Mouse (Mus musculus): Measurements from ENCODE around the gene Hist2h2ab. TPM values are rescaled to one million over a fixed set of nuclear protein-coding genes. Genes with fewer than 3 reads are reported as not detected.
"Not testable (repeated sequence)": the region's sequence is repeated elsewhere in the genome, so short reads cannot be mapped to it uniquely, and the experiment has no call there.

Hist2h2ab gene
- polyA plus RNA-seq, 1 experiment = not detected

- not testable (repeated sequence) for H3K36me3 ChIP-seq (ENCODE audit: control insufficient read depth, insufficient read depth); H3K27me3 ChIP-seq (ENCODE audit: control insufficient read depth, insufficient read depth, insufficient read length); H3ac ChIP-seq (ENCODE audit: control insufficient read depth, insufficient read length); H3K79me2 ChIP-seq (ENCODE audit: control insufficient read depth, insufficient read depth)
- H3K4me3 ChIP-seq = peak within 1 kb of the TSS; percentile 31
- TF ChIP-seq POLR2A (IDR thresholded peaks at IDR 0.05; ENCODE audit: insufficient read length, low read depth) (peak; percentile 44), POLR2AphosphoS2 (IDR thresholded peaks at IDR 0.05; ENCODE audit: insufficient read length, low read depth) (peak; percentile 51)
- peak within 1 kb of the TSS; percentile 85 for H3K4me2 ChIP-seq (ENCODE audit: low read depth)
Observed at GRCm38 (mm10) chr3:96238954-96239793, 19.5 kb downstream of the Hist2h2ab start, which contains the start of gene Hist2h3c2. TSS of gene Hist2h3c2 (minus strand) at chr3:96239127.

GRCm38 (mm10) chr3:96239949-96240798 is 20.5 kb downstream of the Hist2h2ab start, which contains the start of gene Hist2h2aa2:
TSS of gene Hist2h2aa2 (minus strand) at chr3:96240276.
- not testable (repeated sequence) for H3ac ChIP-seq (ENCODE audit: control insufficient read depth, insufficient read length); H3K79me2 ChIP-seq (ENCODE audit: control insufficient read depth, insufficient read depth); H3K36me3 ChIP-seq (ENCODE audit: control insufficient read depth, insufficient read depth); H3K27me3 ChIP-seq (ENCODE audit: control insufficient read depth, insufficient read depth, insufficient read length)
- Histone ChIP-seq H3K4me2 (ENCODE audit: low read depth) (peak within 1 kb of the TSS; percentile 69), H3K4me3 (peak within 1 kb of the TSS; percentile 26)
- TF ChIP-seq POLR2A (IDR thresholded peaks at IDR 0.05; ENCODE audit: insufficient read length, low read depth) (peak; percentile 62), CEBPB (IDR thresholded peaks at IDR 0.05; ENCODE audit: insufficient read depth, poor library complexity, severe bottlenecking) (0 out of 2 replicates have a peak, but pooled peaks have one; percentile 9), POLR2AphosphoS2 (IDR thresholded peaks at IDR 0.05; ENCODE audit: insufficient read length, low read depth) (peak; percentile 67)

- no peak for TF ChIP-seq SRF (IDR thresholded peaks at IDR 0.05; ENCODE audit: control insufficient read depth, insufficient read length, low read depth)
- no peaks in the 10 kb centered on the region for H3K36me3 ChIP-seq (ENCODE audit: control insufficient read depth, insufficient read depth)
- H3K79me2 ChIP-seq (ENCODE audit: control insufficient read depth, insufficient read depth) = no peaks in the 10 kb centered on the region
- H3K27me3 ChIP-seq (ENCODE audit: control insufficient read depth, insufficient read depth, insufficient read length) = no peaks in the 10 kb centered on the region
- H3ac ChIP-seq (ENCODE audit: control insufficient read depth, insufficient read length) = no peak overlapping the region
- H3K4me2 ChIP-seq (ENCODE audit: low read depth) = peak overlapping the region; percentile 69
- H3K4me3 ChIP-seq = no peak overlapping the region
Observed at GRCm38 (mm10) chr3:96240799-96241197, 21.1 kb downstream of the Hist2h2ab start.

GRCm38 (mm10) chr3:96243921-96244572 is 24.4 kb downstream of the Hist2h2ab start:
- Histone ChIP-seq H3K4me2 (ENCODE audit: low read depth) (peak overlapping the region; percentile 69), H3K27me3 (ENCODE audit: control insufficient read depth, insufficient read depth, insufficient read length) (no peaks in the 10 kb centered on the region), H3K4me3 (peak overlapping the region; percentile 35), H3ac (ENCODE audit: control insufficient read depth, insufficient read length) (no peak overlapping the region), H3K79me2 (ENCODE audit: control insufficient read depth, insufficient read depth) (peaks cover 5% of the 10 kb centered on the region), H3K36me3 (ENCODE audit: control insufficient read depth, insufficient read depth) (no peaks in the 10 kb centered on the region)
- TF ChIP-seq MAX (IDR thresholded peaks at IDR 0.05; ENCODE audit: low read depth) (no peak), POLR2AphosphoS2 (IDR thresholded peaks at IDR 0.05; ENCODE audit: insufficient read length, low read depth) (no peak), REST (IDR thresholded peaks at IDR 0.05; ENCODE audit: insufficient read depth, insufficient read length) (no peak), MYOG (IDR thresholded peaks at IDR 0.05; ENCODE audit: control insufficient read depth in 1 of 3, insufficient read depth in 1 of 3, insufficient read length in 2 of 3, low read depth in 2 of 3) (no peak)

- H3ac ChIP-seq (ENCODE audit: control insufficient read depth, insufficient read length) = peak within 1 kb of the TSS; percentile 87
- peak within 1 kb of the TSS; percentile 35 for H3K4me3 ChIP-seq
- H3K36me3 ChIP-seq (ENCODE audit: control insufficient read depth, insufficient read depth); H3K27me3 ChIP-seq (ENCODE audit: control insufficient read depth, insufficient read depth, insufficient read length); H3K79me2 ChIP-seq (ENCODE audit: control insufficient read depth, insufficient read depth): not testable (repeated sequence)
- TF ChIP-seq CEBPB (IDR thresholded peaks at IDR 0.05; ENCODE audit: insufficient read depth, poor library complexity, severe bottlenecking) (peak; percentile 63), POLR2AphosphoS2 (IDR thresholded peaks at IDR 0.05; ENCODE audit: insufficient read length, low read depth) (peak; percentile 87), POLR2A (IDR thresholded peaks at IDR 0.05; ENCODE audit: insufficient read length, low read depth) (peak; percentile 76)
- H3K4me2 ChIP-seq (ENCODE audit: low read depth) = peak within 1 kb of the TSS; percentile 69
Observed at GRCm38 (mm10) chr3:96245003-96245886, 25.6 kb downstream of the Hist2h2ab start, which contains the start of gene Hist2h2aa1. TSS of gene Hist2h2aa1 (plus strand) at chr3:96245497.

GRCm38 (mm10) chr3:96246018-96246417 is 26.4 kb downstream of the Hist2h2ab start:
- not testable (repeated sequence) for H3K79me2 ChIP-seq (ENCODE audit: control insufficient read depth, insufficient read depth); H3ac ChIP-seq (ENCODE audit: control insufficient read depth, insufficient read length); H3K27me3 ChIP-seq (ENCODE audit: control insufficient read depth, insufficient read depth, insufficient read length); H3K4me3 ChIP-seq; H3K36me3 ChIP-seq (ENCODE audit: control insufficient read depth, insufficient read depth); H3K4me2 ChIP-seq (ENCODE audit: low read depth)

- not testable (repeated sequence) for H3K36me3 ChIP-seq (ENCODE audit: control insufficient read depth, insufficient read depth); H3K27me3 ChIP-seq (ENCODE audit: control insufficient read depth, insufficient read depth, insufficient read length); H3K79me2 ChIP-seq (ENCODE audit: control insufficient read depth, insufficient read depth)
- Histone ChIP-seq H3K4me3 (peak within 1 kb of the TSS; percentile 35), H3ac (ENCODE audit: control insufficient read depth, insufficient read length) (peak within 1 kb of the TSS; percentile 87), H3K4me2 (ENCODE audit: low read depth) (peak within 1 kb of the TSS; percentile 74)
Observed at GRCm38 (mm10) chr3:96246427-96246856, 26.8 kb downstream of the Hist2h2ab start, which contains the start of gene Hist2h3c1. TSS of gene Hist2h3c1 (plus strand) at chr3:96246685.
